Mouse (Mus musculus) liver, adult 2 months (tissue): Measurements from ENCODE around the gene Tprgl. TPM values are rescaled to one million over a fixed set of nuclear protein-coding genes. Genes with fewer than 3 reads are reported as not detected.

ENCODE experiments used
- DNase-seq: peaks from one replicate; pipeline ENCODE4 v3.0.0-alpha.2; 2011; ENCODE audit warnings: low read depth, low spot score; ENCODE audit errors: extremely low read depth
- H3K27ac ChIP-seq: fragments of 200-500 bp; replicated peaks from 2 replicates; pipeline ENCODE4 v1.5.1; 2012; ENCODE audit warnings: low read depth, mild to moderate bottlenecking, control low read depth, inconsistent platforms, low read length; ENCODE audit not compliant: insufficient read depth
- H3K27me3 ChIP-seq: fragments of 200-500 bp; 2 replicates; pipeline ENCODE4 v1.6.1; 2012; ENCODE audit warnings: mild to moderate bottlenecking, moderate library complexity, low read length, inconsistent platforms; ENCODE audit not compliant: control insufficient read depth, insufficient read depth
- H3K36me3 ChIP-seq: fragments of 200-500 bp; 2 replicates; pipeline ENCODE4 v1.6.1; 2012; ENCODE audit warnings: low read length, inconsistent platforms; ENCODE audit not compliant: control insufficient read depth, insufficient read depth
- H3K4me1 ChIP-seq: fragments of 200-500 bp; 2 replicates; pipeline ENCODE4 v1.6.1; 2011; ENCODE audit warnings: low read length; ENCODE audit not compliant: control insufficient read depth, insufficient read depth
- H3K4me3 ChIP-seq: fragments of 200-500 bp; 2 replicates; pipeline ENCODE4 v1.5.1; 2011; ENCODE audit warnings: low read depth, mild to moderate bottlenecking, control low read depth, low read length, moderate library complexity; ENCODE audit not compliant: insufficient read depth
- H3K79me2 ChIP-seq: fragments of 200-500 bp; 2 replicates; pipeline ENCODE4 v1.6.1; 2012; ENCODE audit warnings: inconsistent platforms, mild to moderate bottlenecking, low read length, moderate library complexity; ENCODE audit not compliant: control insufficient read depth, insufficient read depth
- H3K9ac ChIP-seq: fragments of 200-500 bp; 2 replicates; pipeline ENCODE4 v1.6.1; 2012; ENCODE audit warnings: low read depth, mild to moderate bottlenecking, control low read depth, inconsistent platforms, low read length
- CTCF ChIP-seq: fragments of 200-500 bp; IDR thresholded peaks from 2 replicates; pipeline ENCODE4 v1.5.1; 2011; ENCODE audit warnings: low read depth, low read length, control low read depth
- POLR2A ChIP-seq: fragments of 200-500 bp; IDR thresholded peaks from 2 replicates; pipeline ENCODE4 v1.6.1; 2011; ENCODE audit warnings: low read length, control low read depth; ENCODE audit not compliant: insufficient read depth; ENCODE audit errors: extremely low read depth
- WGBS: fragments of 180-500 bp; shearing (Covaris S2); methylation state at CpG from one replicate; pipeline ENCODE4 v1.1.7; 2018; 5-methylcytosine and 5-hydroxymethylcytosine counted together
- polyA plus RNA-seq: library from polyadenylated mRNA; depleted of rRNA; stranded (reverse); fragments of >200 nt; gene quantifications from 2 replicates; pipeline ENCODE4 v1.2.3, GENCODE M21; 2012; rRNA removed
- total RNA-seq: library from RNA; depleted of rRNA; stranded (reverse); fragments of >200 nt; gene quantifications from 2 replicates; pipeline ENCODE4 v1.2.3, GENCODE M21; 2014; rRNA removed

The Tprgl gene
- 50.9 and 56.2 TPM in 2 replicates for total RNA-seq
- 78.7 and 79.8 TPM in 2 replicates for polyA plus RNA-seq

GRCm38 (mm10) chr4:154160538-154161390 is at the start of gene Tprgl:
Gene Tprgl (minus strand): TSS chr4:154160666.
- Histone ChIP-seq H3K4me3 (peak within 1 kb of the TSS; percentile 90), H3K36me3 (peaks cover 5% of the 10 kb centered on the region; the same call in 1 of the 2 replicates), H3K9ac (peak within 1 kb of the TSS; percentile 90), H3K4me1 (peaks cover 12% of the 10 kb centered on the region; the same call in 1 of the 2 replicates), H3K27ac (peak within 1 kb of the TSS; percentile 80), H3K79me2 (no peaks in the 10 kb centered on the region), H3K27me3 (no peaks in the 10 kb centered on the region)
- peak; percentile 91 for DNase-seq
- peak; percentile 59; the same call in 1 of the 2 replicates for TF ChIP-seq POLR2A
- TF ChIP-seq CTCF = no peak
- under 1% methylated on average over 73 of the region's 75 CpGs for WGBS

GRCm38 (mm10) chr4:154209825-154210224 is 49.4 kb upstream of the Tprgl start:
- 32% methylated on average over 3 of the region's 3 CpGs for WGBS
- no peak overlapping the region for H3K27ac ChIP-seq

GRCm38 (mm10) chr4:154209054-154209453 is 48.6 kb upstream of the Tprgl start:
- no peaks in the 10 kb centered on the region for H3K27me3 ChIP-seq
- no peaks in the 10 kb centered on the region; the same call in 1 of the 2 replicates for H3K4me1 ChIP-seq
- 71% methylated on average over 6 of the region's 6 CpGs for WGBS
- no peak overlapping the region for H3K9ac ChIP-seq
- no peak overlapping the region for H3K4me3 ChIP-seq
- H3K27ac ChIP-seq = no peak overlapping the region
- H3K36me3 ChIP-seq = no peaks in the 10 kb centered on the region
- no peak for TF ChIP-seq CTCF
- TF ChIP-seq POLR2A = no peak
- DNase-seq = no peak
- no peaks in the 10 kb centered on the region for H3K79me2 ChIP-seq

More at GRCm38 (mm10) chr4:154209825-154210224, 49.4 kb upstream of the Tprgl start:
- DNase-seq = no peak
- Histone ChIP-seq H3K79me2 (no peaks in the 10 kb centered on the region), H3K9ac (no peak overlapping the region), H3K4me3 (no peak overlapping the region), H3K36me3 (no peaks in the 10 kb centered on the region), H3K4me1 (no peaks in the 10 kb centered on the region; the same call in 1 of the 2 replicates), H3K27me3 (no peaks in the 10 kb centered on the region)
- no peak for TF ChIP-seq CTCF
- no peak for TF ChIP-seq POLR2A

GRCm38 (mm10) chr4:154207261-154207660 is 46.8 kb upstream of the Tprgl start:
- H3K4me3 ChIP-seq = no peak overlapping the region
- no peaks in the 10 kb centered on the region for H3K79me2 ChIP-seq
- TF ChIP-seq POLR2A (no peak), CTCF (peak; percentile 95)
- WGBS = 13% methylated on average over 5 of the region's 5 CpGs
- H3K27me3 ChIP-seq = no peaks in the 10 kb centered on the region
- no peak overlapping the region for H3K9ac ChIP-seq
- DNase-seq = peak; percentile 58
- no peaks in the 10 kb centered on the region; the same call in 1 of the 2 replicates for H3K4me1 ChIP-seq
- H3K27ac ChIP-seq = no peak overlapping the region
- H3K36me3 ChIP-seq = no peaks in the 10 kb centered on the region

- no peak for DNase-seq
- no peak for TF ChIP-seq CTCF
- no peak for TF ChIP-seq POLR2A
- WGBS = 60% methylated on average over 5 of the region's 5 CpGs
- Histone ChIP-seq H3K4me3 (no peak overlapping the region), H3K27ac (no peak overlapping the region), H3K36me3 (no peaks in the 10 kb centered on the region), H3K27me3 (no peaks in the 10 kb centered on the region), H3K9ac (no peak overlapping the region), H3K4me1 (no peaks in the 10 kb centered on the region; the same call in 1 of the 2 replicates), H3K79me2 (no peaks in the 10 kb centered on the region)
Measured at GRCm38 (mm10) chr4:154205392-154205791, 44.9 kb upstream of the Tprgl start.
